Mouse (Mus musculus) embryonic facial prominence, embryonic 13.5 days (tissue): ENCODE results near the gene Gm128. TPM values are rescaled to one million over a fixed set of nuclear protein-coding genes. Genes with fewer than 3 reads are reported as not detected.

Experiments
- ATAC-seq: fragments of 200-750 bp; cut with Nextera tagmentation; 2 replicates; pipeline ENCODE4 v1.8.0; 2017; ENCODE audit warnings: low read depth; ENCODE audit not compliant: insufficient number of reproducible peaks, insufficient read depth, low FRiP score, low TSS enrichment
- H3K27ac ChIP-seq: fragments of 300-500 bp; sonication (generic); 2 replicates; pipeline ENCODE4 v1.5.1; 2015; ENCODE audit warnings: moderate library complexity, mild to moderate bottlenecking, inconsistent platforms
- H3K27me3 ChIP-seq: fragments of 300-500 bp; sonication (generic); 2 replicates; pipeline ENCODE4 v1.6.1; 2015; ENCODE audit warnings: mild to moderate bottlenecking, inconsistent platforms
- H3K36me3 ChIP-seq: fragments of 300-500 bp; sonication (generic); 2 replicates; pipeline ENCODE4 v1.6.1; 2015; ENCODE audit warnings: mild to moderate bottlenecking, inconsistent platforms
- H3K4me1 ChIP-seq: fragments of 300-500 bp; sonication (generic); 2 replicates; pipeline ENCODE4 v1.6.1; 2015; ENCODE audit warnings: inconsistent platforms
- H3K4me2 ChIP-seq: fragments of 300-500 bp; sonication (generic); 2 replicates; pipeline ENCODE4 v1.6.1; 2015; ENCODE audit warnings: moderate library complexity, mild to moderate bottlenecking, inconsistent platforms
- H3K4me3 ChIP-seq: fragments of 300-500 bp; sonication (generic); 2 replicates; pipeline ENCODE4 v1.5.1; 2015; ENCODE audit warnings: mild to moderate bottlenecking, inconsistent platforms
- H3K9ac ChIP-seq: fragments of 300-500 bp; sonication (generic); 2 replicates; pipeline ENCODE4 v1.6.1; 2015; ENCODE audit warnings: mild to moderate bottlenecking, inconsistent platforms
- H3K9me3 ChIP-seq: fragments of 300-500 bp; sonication (generic); 2 replicates; pipeline ENCODE4 v1.6.1; 2016; ENCODE audit warnings: inconsistent platforms
- WGBS: fragments of 180-500 bp; shearing (Covaris S2); methylation state at CpG from one replicate; pipeline ENCODE4 v1.1.7; 2015; ENCODE audit warnings: mixed read lengths; 5-methylcytosine and 5-hydroxymethylcytosine counted together
- polyA plus RNA-seq: library from polyadenylated mRNA; unstranded; fragments of >200 nt; fragmentation: Nextera tagmentation; extraction: Ambion mirVana; gene quantifications from 2 replicates; pipeline ENCODE4 v1.2.1, GENCODE M21; 2015

The Gm128 gene
- polyA plus RNA-seq, 1 experiment from 2014 or later = 0.46 TPM

- no peak overlapping the region for H3K27ac ChIP-seq
- no peaks in the 10 kb centered on the region for H3K4me1 ChIP-seq
- no peak for ATAC-seq
- H3K9ac ChIP-seq = no peak overlapping the region
- no peaks in the 10 kb centered on the region for H3K27me3 ChIP-seq
- H3K9me3 ChIP-seq = no peaks in the 10 kb centered on the region
- H3K4me3 ChIP-seq = no peak overlapping the region
- H3K36me3 ChIP-seq = peaks cover 62% of the 10 kb centered on the region
- H3K4me2 ChIP-seq = no peak overlapping the region
Measured at GRCm38 (mm10) chr3:95267855-95268254, 26.5 kb upstream of the Gm128 start.

- WGBS = 93% methylated on average over 3 of the region's 3 CpGs
- no peak overlapping the region for H3K4me2 ChIP-seq
- H3K9ac ChIP-seq = no peak overlapping the region
- no peaks in the 10 kb centered on the region for H3K9me3 ChIP-seq
- no peaks in the 10 kb centered on the region for H3K4me1 ChIP-seq
- no peak overlapping the region for H3K27ac ChIP-seq
- no peak for ATAC-seq
- peaks cover 79% of the 10 kb centered on the region for H3K36me3 ChIP-seq
- H3K27me3 ChIP-seq = no peaks in the 10 kb centered on the region
- no peak overlapping the region for H3K4me3 ChIP-seq
Measured at GRCm38 (mm10) chr3:95266052-95266451, 24.7 kb upstream of the Gm128 start.

- Histone ChIP-seq H3K36me3 (peaks cover 90% of the 10 kb centered on the region), H3K4me2 (no peak overlapping the region), H3K9ac (no peak overlapping the region), H3K4me3 (no peak overlapping the region), H3K4me1 (no peaks in the 10 kb centered on the region), H3K27ac (no peak overlapping the region), H3K9me3 (no peaks in the 10 kb centered on the region), H3K27me3 (no peaks in the 10 kb centered on the region)
- ATAC-seq = no peak
- WGBS = 69% methylated on average over 1 of the region's 1 CpGs
Measured at GRCm38 (mm10) chr3:95264724-95265123, 23.3 kb upstream of the Gm128 start.

- no peak overlapping the region for H3K27ac ChIP-seq
- WGBS = 43% methylated on average over 11 of the region's 11 CpGs
- no peak for ATAC-seq
- H3K4me1 ChIP-seq = no peaks in the 10 kb centered on the region
- peaks cover 91% of the 10 kb centered on the region for H3K36me3 ChIP-seq
- no peak overlapping the region for H3K4me3 ChIP-seq
- H3K9ac ChIP-seq = no peak overlapping the region
- H3K27me3 ChIP-seq = no peaks in the 10 kb centered on the region
- no peaks in the 10 kb centered on the region for H3K9me3 ChIP-seq
- H3K4me2 ChIP-seq = no peak overlapping the region
Measured at GRCm38 (mm10) chr3:95263089-95263739, 21.8 kb upstream of the Gm128 start.

- H3K4me1 ChIP-seq = no peaks in the 10 kb centered on the region
- no peak overlapping the region for H3K4me3 ChIP-seq
- no peak for ATAC-seq
- no peak overlapping the region for H3K9ac ChIP-seq
- H3K9me3 ChIP-seq = no peaks in the 10 kb centered on the region
- H3K27me3 ChIP-seq = no peaks in the 10 kb centered on the region
- H3K4me2 ChIP-seq = no peak overlapping the region
- no peak overlapping the region for H3K27ac ChIP-seq
- peaks cover 90% of the 10 kb centered on the region for H3K36me3 ChIP-seq
- 83% methylated on average over 4 of the region's 4 CpGs for WGBS
Measured at GRCm38 (mm10) chr3:95261975-95262374, 20.6 kb upstream of the Gm128 start.

- peaks cover 92% of the 10 kb centered on the region for H3K36me3 ChIP-seq
- ATAC-seq = no peak
Measured at GRCm38 (mm10) chr3:95256931-95257330, 15.5 kb upstream of the Gm128 start.

GRCm38 (mm10) chr3:95250783-95251424 is 9.5 kb upstream of the Gm128 start, which contains the start of gene Bnipl:
Bnipl (minus strand) TSS chr3:95251193.
- ATAC-seq = peak; percentile 38; the same call in 1 of the 2 replicates
- Histone ChIP-seq H3K9me3 (no peaks in the 10 kb centered on the region), H3K9ac (0 out of 2 replicates have a peak within 1 kb of the TSS, but pooled peaks have one; percentile 32), H3K4me2 (peak within 1 kb of the TSS; percentile 42), H3K4me1 (no peaks in the 10 kb centered on the region; the same call in none of the 2 replicates), H3K4me3 (peak within 1 kb of the TSS; percentile 17), H3K36me3 (peaks cover 48% of the 10 kb centered on the region), H3K27ac (peak within 1 kb of the TSS; percentile 55), H3K27me3 (no peaks in the 10 kb centered on the region)
- WGBS = 42% methylated on average over 7 of the region's 7 CpGs

More at GRCm38 (mm10) chr3:95256931-95257330, 15.5 kb upstream of the Gm128 start:
- Histone ChIP-seq H3K4me1 (no peaks in the 10 kb centered on the region), H3K4me2 (no peak overlapping the region), H3K27ac (no peak overlapping the region), H3K27me3 (no peaks in the 10 kb centered on the region), H3K9me3 (no peaks in the 10 kb centered on the region), H3K4me3 (no peak overlapping the region), H3K9ac (no peak overlapping the region)
- 88% methylated on average over 5 of the region's 5 CpGs for WGBS

- Histone ChIP-seq H3K9me3 (no peaks in the 10 kb centered on the region), H3K36me3 (peaks cover 44% of the 10 kb centered on the region), H3K4me2 (peak overlapping the region; percentile 42), H3K27ac (peak overlapping the region; percentile 55; the same call in 1 of the 2 replicates), H3K4me1 (no peaks in the 10 kb centered on the region; the same call in none of the 2 replicates), H3K9ac (0 out of 2 replicates have a peak overlapping the region, but pooled peaks have one; percentile 32), H3K4me3 (0 out of 2 replicates have a peak overlapping the region, but pooled peaks have one; percentile 3), H3K27me3 (no peaks in the 10 kb centered on the region)
- WGBS = 74% methylated on average over 5 of the region's 5 CpGs
- no peak for ATAC-seq
Measured at GRCm38 (mm10) chr3:95250361-95250760, 9.0 kb upstream of the Gm128 start.

- no peak for ATAC-seq
- H3K4me3 ChIP-seq = no peak overlapping the region
- H3K27ac ChIP-seq = no peak overlapping the region
- no peaks in the 10 kb centered on the region for H3K27me3 ChIP-seq
- H3K36me3 ChIP-seq = peaks cover 32% of the 10 kb centered on the region
- WGBS = 72% methylated on average over 1 of the region's 1 CpGs
- no peaks in the 10 kb centered on the region for H3K9me3 ChIP-seq
- no peaks in the 10 kb centered on the region; the same call in none of the 2 replicates for H3K4me1 ChIP-seq
- H3K4me2 ChIP-seq = no peak overlapping the region
- H3K9ac ChIP-seq = no peak overlapping the region
Measured at GRCm38 (mm10) chr3:95247660-95248336, 6.4 kb upstream of the Gm128 start.

- Histone ChIP-seq H3K27ac (no peak overlapping the region), H3K4me3 (no peak overlapping the region), H3K27me3 (no peaks in the 10 kb centered on the region), H3K9ac (no peak overlapping the region), H3K36me3 (peaks cover 24% of the 10 kb centered on the region), H3K4me2 (no peak overlapping the region), H3K9me3 (no peaks in the 10 kb centered on the region), H3K4me1 (no peaks in the 10 kb centered on the region; the same call in none of the 2 replicates)
- 81% methylated on average over 5 of the region's 5 CpGs for WGBS
- no peak for ATAC-seq
Measured at GRCm38 (mm10) chr3:95246465-95247231, 5.2 kb upstream of the Gm128 start.

GRCm38 (mm10) chr3:95243086-95243485 is 1.7 kb upstream of the Gm128 start:
- Histone ChIP-seq H3K4me1 (0 out of 2 replicates have a peak, but pooled peaks cover 3% of the 10 kb centered on the region), H3K27ac (no peak overlapping the region), H3K4me2 (no peak overlapping the region), H3K9me3 (no peaks in the 10 kb centered on the region), H3K36me3 (peaks cover 25% of the 10 kb centered on the region), H3K9ac (no peak overlapping the region), H3K4me3 (no peak overlapping the region), H3K27me3 (no peaks in the 10 kb centered on the region)
- no peak for ATAC-seq
- 77% methylated on average over 2 of the region's 2 CpGs for WGBS
